Mouse (Mus musculus): ENCODE data around the gene Smco2.

Gene Smco2

DNA sequence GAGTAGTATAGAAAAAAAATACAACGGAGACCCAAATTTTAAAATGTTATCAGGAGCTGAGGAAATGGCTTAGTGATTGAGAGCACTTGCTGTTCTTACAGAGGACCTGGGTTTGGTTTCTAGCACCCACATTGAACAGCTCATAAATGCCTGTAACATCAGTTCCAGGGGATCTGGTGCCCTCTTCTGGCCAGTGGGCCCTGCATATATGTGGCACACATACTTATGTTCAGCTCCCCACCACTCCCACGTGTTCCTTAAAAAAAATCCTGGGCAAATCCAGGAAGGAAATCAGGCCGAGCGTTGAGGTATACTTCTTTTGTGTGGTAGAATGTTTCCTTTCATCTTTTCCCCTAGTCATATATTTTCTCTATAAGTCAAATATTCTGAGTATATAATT lies 52.0 kb downstream of the Smco2 start:
- DNase-seq (ENCODE audit: low spot score) = no peak

DNA sequence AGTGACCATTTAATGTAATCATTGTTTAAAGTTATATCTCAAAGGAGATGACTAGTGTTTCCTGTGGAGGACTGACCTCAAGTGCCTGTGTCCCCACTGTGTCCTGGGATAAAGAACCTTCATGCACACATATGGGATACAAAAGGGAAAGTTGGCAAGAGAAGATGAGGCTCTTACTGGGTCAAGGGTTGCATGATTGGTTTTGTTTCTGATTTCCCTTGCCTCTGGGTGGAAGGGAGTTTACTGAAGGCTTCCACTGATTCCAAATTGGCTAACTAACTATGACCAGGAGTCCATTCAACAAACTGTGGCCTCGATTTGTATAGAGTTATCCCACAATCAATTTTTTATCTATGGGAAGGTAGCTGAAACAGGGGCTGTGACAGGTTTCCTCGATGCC lies 53.7 kb downstream of the Smco2 start:
- no peak for DNase-seq (ENCODE audit: low spot score)

DNA sequence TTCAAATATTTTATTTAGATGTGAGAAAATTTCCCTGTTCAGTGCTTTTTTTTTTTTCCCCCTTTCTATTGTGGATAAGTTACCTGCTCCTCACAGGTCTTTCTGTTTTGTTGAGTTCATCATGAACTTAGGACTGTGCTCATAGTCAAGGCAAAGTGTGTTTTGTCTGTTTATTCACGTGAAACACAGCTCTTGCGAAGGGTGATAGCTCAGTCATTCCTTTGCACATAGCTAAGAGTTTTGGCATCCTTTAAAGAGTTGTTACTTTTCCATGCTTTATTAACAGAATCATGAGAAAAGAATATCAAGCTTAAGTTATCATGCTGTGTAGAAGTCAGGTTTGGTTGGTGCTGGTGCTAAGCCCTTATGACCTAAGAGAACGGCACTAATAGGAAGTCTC lies 54.8 kb downstream of the Smco2 start:
- no peak for DNase-seq (ENCODE audit: low spot score)

DNA sequence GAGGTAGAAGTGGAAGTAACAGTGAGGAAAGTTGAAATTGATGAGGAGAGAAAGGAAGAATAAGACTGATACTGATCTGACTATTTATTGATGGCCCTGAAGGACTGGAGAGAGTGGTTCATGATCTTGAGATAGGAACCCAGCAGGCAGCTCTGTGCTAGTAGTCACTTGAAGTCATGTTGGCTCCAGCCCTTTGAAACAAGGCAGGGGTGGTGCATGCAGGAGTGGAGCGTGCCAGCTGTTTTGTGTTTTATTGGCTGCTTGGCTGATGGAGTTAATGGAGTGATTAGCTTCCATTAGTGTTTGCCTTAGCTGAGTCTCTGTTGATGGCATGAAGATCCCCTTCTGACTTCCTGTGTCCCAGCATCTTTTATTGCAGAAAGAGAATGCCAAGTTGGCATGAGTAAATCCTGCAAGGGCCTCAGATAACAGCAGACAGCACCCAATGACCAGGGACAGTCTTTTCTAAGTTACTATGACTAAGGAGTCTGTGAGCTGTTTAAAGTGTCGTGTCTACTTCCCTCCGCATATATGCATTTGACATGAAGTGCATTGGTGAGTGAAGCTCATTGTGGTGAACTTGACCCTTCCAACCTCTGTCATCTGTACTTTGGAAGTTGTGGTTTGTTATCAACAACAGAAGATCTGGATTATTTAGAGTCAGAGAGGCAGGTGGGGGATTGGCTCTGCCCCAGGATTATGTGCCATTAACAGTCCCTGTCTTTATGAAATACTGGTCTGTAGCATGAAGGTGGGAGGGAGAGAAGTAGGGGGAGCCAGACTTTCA lies 56.3 kb downstream of the Smco2 start:
- no peak for DNase-seq (ENCODE audit: low spot score)

GRCm38 (mm10) chr6:146907061-146907794 lies 57.3 kb downstream of the Smco2 start:
- no peak for DNase-seq (ENCODE audit: low spot score)

GRCm38 (mm10) chr6:146907795-146908190 lies 57.9 kb downstream of the Smco2 start:
- DNase-seq (ENCODE audit: low spot score) = no peak

GRCm38 (mm10) chr6:146908801-146909200 lies 58.9 kb downstream of the Smco2 start:
- no peak for DNase-seq (ENCODE audit: low spot score)

- DNase-seq (ENCODE audit: low spot score) = no peak
Measured at GRCm38 (mm10) chr6:146909725-146910489, 60.0 kb downstream of the Smco2 start.

- no peak for DNase-seq (ENCODE audit: low spot score)
Measured at GRCm38 (mm10) chr6:146910801-146911200, 60.9 kb downstream of the Smco2 start.

DNA sequence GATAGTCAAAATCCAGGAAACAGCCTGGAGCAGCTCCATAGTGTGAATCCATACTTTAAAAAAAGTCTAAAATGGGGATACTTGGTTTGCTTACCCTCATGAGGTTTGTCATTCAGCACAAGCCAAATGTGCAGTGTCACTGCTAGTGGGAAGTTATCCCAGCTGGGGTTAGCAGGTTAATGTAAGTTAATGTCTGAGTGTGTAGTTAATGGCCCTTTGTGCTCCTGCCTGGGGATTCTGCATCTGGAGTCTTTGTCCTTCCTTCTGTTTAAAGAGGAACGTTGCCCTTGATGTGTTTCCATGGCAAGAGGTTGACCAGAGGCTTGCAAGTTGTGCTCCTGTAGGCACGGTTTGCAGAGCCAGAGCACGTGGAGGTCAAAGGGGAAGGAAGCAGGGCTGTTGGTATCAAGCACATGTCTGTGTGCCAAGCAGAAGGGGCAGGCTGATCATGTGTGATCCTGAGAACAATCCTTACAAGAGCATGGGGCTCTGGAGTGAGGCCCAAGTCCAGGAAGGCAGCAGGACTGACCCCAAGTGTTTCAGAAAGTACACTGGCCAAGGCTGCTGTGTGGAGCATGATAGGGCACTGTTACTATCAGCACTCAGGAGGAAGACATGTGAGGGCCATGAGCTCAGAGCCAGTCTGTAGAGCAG lies 63.1 kb downstream of the Smco2 start:
- no peak for DNase-seq (ENCODE audit: low spot score)

DNA sequence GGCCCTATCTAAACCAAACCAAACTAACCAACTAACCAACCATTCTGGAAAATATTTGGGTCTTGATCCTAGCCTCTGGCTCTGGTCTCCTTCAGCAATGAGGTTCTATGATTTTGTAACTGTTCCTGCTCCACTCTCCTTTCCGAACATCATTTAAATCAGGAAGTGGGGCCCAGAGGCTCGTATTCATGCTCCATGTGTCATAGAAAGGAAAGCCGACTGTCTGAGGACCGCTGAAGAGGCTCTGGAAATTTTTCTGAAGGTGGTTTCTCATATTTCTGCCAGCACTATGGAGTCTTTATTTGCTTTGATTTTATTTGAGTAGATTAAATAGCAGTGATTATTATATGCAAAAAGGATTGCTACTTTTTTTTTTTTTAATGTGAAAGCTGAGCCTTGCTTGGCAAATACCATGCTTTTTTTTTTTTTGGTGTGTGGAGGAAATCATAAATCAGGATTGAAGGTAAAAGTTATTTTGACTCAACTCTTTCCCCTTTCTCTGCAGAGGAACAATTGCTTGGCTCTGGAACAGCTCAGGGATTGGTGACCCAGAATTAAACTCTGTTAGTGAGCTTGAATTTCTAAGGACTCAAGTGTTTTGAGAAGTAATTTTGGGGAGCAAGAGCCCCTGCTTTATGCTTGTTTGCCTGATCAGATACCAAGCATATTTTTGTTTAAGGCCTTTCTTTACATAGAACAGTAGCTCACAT lies 63.7 kb downstream of the Smco2 start:
- DNase-seq (ENCODE audit: low spot score) = no peak

GRCm38 (mm10) chr6:146915808-146916207 lies 65.9 kb downstream of the Smco2 start:
- no peak for DNase-seq (ENCODE audit: low spot score)

GRCm38 (mm10) chr6:146917396-146917795 lies 67.5 kb downstream of the Smco2 start:
- DNase-seq (ENCODE audit: low spot score) = no peak

DNA sequence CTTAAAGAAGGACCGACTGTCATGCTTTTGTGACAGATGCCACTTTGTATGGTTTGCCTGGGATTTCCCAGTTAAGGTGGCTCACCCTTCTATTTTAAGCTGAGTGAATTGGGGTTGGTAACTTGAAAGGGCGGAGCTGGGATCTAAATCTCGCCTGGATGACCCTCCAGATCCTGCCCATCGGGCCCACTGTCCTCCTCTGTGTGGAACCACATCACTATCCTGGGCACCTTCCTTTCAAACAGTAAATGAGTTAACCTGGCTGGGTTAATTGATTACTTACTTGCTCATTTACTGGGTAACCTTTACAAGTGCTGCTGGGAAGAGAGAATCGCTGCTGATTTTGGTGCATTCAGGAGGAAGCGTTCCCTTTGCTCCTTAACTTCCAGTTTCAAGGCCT lies 68.4 kb downstream of the Smco2 start:
- no peak for DNase-seq (ENCODE audit: low spot score)
